Mouse (Mus musculus): Measurements from ENCODE around the gene 1700013G24Rik. TPM values are rescaled to one million over a fixed set of nuclear protein-coding genes. Genes with fewer than 3 reads are reported as not detected.

1700013G24Rik gene
- polyA plus RNA-seq, 1 experiment from 2014 or later = not detected

DNA sequence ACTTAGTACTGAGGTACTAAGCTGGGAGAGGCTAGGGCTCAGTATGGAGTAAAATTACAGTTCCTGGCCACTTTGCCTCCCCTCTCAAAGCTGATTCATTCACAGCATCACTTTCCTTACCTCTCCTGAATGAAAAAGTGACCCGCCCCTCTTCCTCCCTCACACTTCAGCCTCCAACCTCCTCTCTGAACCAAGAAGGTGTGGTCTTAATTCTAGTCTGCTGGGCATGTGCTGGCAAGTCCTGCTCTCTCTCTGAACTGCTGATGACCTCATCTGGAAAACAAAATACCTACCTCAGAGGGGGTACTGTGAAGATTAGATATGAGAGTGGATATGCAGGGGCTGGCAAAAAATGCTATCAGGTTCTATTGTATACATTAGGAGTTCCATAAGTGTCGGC lies 4.0 kb upstream of the 1700013G24Rik start:
- Histone ChIP-seq H3K9me3 (ENCODE audit: control insufficient read depth, low read length) (no peaks in the 10 kb centered on the region), H3K36me3 (ENCODE audit: control insufficient read depth, insufficient read depth, low read length) (no peaks in the 10 kb centered on the region), H3K27me3 (replicated peaks; ENCODE audit: control insufficient read depth, insufficient read depth, low read length) (no peaks in the 10 kb centered on the region), H3K4me1 (replicated peaks; ENCODE audit: control insufficient read depth, insufficient read depth, low read length) (peaks cover 24% of the 10 kb centered on the region), H3K27ac (ENCODE audit: low read depth, low read length) (no peak overlapping the region), H3K4me2 (no peak overlapping the region), H3K4me3 (ENCODE audit: low read depth, low read length) (no peak overlapping the region), H3K9ac (ENCODE audit: low read depth, low read length) (no peak overlapping the region)
- no peak for DNase-seq (ENCODE audit: low spot score)
- ATAC-seq (replicated peaks; ENCODE audit: low FRiP score) = no peak
- WGBS = 47% methylated on average over 2 of the region's 2 CpGs

DNA sequence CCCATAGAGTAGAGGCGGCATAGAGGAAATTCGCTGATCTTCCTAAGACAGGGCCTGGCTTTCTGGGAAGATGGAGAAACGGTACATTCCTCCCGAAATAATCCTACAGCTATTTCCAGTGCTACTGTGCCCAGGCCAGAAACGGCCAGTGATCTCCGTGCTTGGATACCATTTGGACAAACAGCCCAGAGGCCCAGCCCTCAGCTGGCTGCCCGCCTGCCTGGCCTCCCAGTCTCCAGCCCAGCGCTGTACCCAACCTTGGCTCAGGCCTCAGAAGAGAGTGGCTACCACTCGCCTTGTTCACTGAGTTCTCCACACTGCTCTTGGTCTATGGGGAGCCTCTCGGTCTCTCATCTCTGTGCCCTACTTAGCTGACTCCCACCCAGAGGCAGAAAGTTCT lies 3.4 kb upstream of the 1700013G24Rik start:
- no peak overlapping the region for H3K4me3 ChIP-seq (ENCODE audit: low read depth, low read length)
- DNase-seq (ENCODE audit: low spot score) (no peak), ATAC-seq (replicated peaks; ENCODE audit: low FRiP score) (no peak)
- H3K27me3 ChIP-seq (replicated peaks; ENCODE audit: control insufficient read depth, insufficient read depth, low read length) = no peaks in the 10 kb centered on the region
- no peaks in the 10 kb centered on the region for H3K9me3 ChIP-seq (ENCODE audit: control insufficient read depth, low read length)
- peaks cover 24% of the 10 kb centered on the region for H3K4me1 ChIP-seq (replicated peaks; ENCODE audit: control insufficient read depth, insufficient read depth, low read length)
- no peak overlapping the region for H3K9ac ChIP-seq (ENCODE audit: low read depth, low read length)
- H3K4me2 ChIP-seq = no peak overlapping the region
- WGBS = 81% methylated on average over 10 of the region's 10 CpGs
- H3K27ac ChIP-seq (ENCODE audit: low read depth, low read length) = no peak overlapping the region
- no peaks in the 10 kb centered on the region for H3K36me3 ChIP-seq (ENCODE audit: control insufficient read depth, insufficient read depth, low read length)

DNA sequence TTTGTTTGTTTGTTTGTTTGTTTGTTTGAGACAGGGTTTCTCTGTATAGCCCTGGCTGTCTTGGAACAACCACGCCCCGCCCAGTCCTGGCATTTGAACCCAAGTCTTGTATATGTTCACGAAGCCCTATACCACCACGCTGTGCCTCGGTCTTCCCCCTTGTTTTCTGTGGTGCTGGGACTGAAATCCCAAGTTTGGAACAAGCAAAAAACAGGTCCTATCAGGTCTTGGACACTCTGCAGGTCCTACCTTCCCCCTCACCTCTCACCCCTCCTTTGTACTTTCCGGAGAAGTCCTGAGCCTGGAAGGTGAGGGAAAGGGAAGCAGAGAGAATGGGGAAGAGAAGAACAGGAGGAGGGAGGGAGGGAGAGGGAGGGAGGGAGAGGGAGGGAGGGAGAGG lies 894 bp upstream of the 1700013G24Rik start:
- Histone ChIP-seq H3K9ac (ENCODE audit: low read depth, low read length) (no peak overlapping the region), H3K4me3 (ENCODE audit: low read depth, low read length) (no peak overlapping the region), H3K4me2 (no peak overlapping the region), H3K9me3 (ENCODE audit: control insufficient read depth, low read length) (no peaks in the 10 kb centered on the region), H3K4me1 (replicated peaks; ENCODE audit: control insufficient read depth, insufficient read depth, low read length) (peaks cover 30% of the 10 kb centered on the region), H3K27ac (ENCODE audit: low read depth, low read length) (no peak overlapping the region), H3K36me3 (ENCODE audit: control insufficient read depth, insufficient read depth, low read length) (no peaks in the 10 kb centered on the region), H3K27me3 (replicated peaks; ENCODE audit: control insufficient read depth, insufficient read depth, low read length) (no peaks in the 10 kb centered on the region)
- DNase-seq (ENCODE audit: low spot score) (no peak), ATAC-seq (replicated peaks; ENCODE audit: low FRiP score) (no peak)
- 90% methylated on average over 6 of the region's 6 CpGs for WGBS

DNA sequence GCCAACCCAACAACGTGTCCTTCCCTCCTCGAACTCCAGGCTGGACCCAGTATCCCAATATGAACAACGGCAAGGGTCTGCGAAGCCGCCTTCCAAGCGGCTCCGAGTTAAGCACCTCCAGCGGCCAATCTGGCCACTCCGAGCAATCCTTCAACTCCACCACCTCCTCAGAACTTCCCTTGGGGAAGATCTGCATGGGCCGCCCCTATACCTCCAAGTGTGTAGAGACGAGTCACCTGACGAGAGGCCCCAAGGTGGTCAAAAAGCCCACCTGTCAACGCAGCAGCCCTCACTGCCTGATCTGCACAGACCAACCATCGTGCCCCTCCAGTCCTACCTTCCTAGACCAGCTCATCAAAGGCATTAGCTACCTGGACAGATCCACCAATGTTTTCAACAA lies 1.5 kb downstream of the 1700013G24Rik start:
- ATAC-seq (replicated peaks; ENCODE audit: low FRiP score) = no peak
- 82% methylated on average over 14 of the region's 14 CpGs for WGBS

DNA sequence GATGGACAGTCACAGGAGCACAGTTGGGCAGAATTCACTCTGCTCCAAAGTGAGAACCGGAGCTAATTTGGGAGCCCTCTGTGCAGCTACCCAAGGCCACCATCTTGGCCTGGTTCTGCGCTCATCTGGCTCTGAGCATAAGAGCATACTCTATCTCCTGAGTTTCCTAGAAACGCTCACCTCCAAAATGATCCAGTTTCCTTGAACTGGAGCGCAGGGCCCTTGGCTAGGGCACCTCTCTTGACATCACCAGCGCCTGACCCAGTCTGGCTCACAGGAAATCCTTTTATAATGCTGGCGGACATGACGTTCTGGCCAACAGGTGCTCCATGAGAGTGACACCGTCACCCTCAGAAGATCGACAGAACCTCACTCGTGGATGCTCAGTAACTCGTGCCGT lies 3.5 kb downstream of the 1700013G24Rik start:
- ATAC-seq (replicated peaks; ENCODE audit: low FRiP score) = no peak
- no peak overlapping the region for H3K9ac ChIP-seq (ENCODE audit: low read depth, low read length)
- no peak overlapping the region for H3K4me2 ChIP-seq
- H3K4me3 ChIP-seq (ENCODE audit: low read depth, low read length) = no peak overlapping the region
- H3K4me1 ChIP-seq (replicated peaks; ENCODE audit: control insufficient read depth, insufficient read depth, low read length) = peaks cover 11% of the 10 kb centered on the region
- H3K36me3 ChIP-seq (ENCODE audit: control insufficient read depth, insufficient read depth, low read length) = no peaks in the 10 kb centered on the region
- no peak for DNase-seq (ENCODE audit: low spot score)
- WGBS = 84% methylated on average over 12 of the region's 12 CpGs
- no peak overlapping the region for H3K27ac ChIP-seq (ENCODE audit: low read depth, low read length)
- H3K27me3 ChIP-seq (replicated peaks; ENCODE audit: control insufficient read depth, insufficient read depth, low read length) = no peaks in the 10 kb centered on the region
- H3K9me3 ChIP-seq (ENCODE audit: control insufficient read depth, low read length) = no peaks in the 10 kb centered on the region

More for the DNA sequence above, 1.5 kb downstream of the 1700013G24Rik start:
- no peak overlapping the region for H3K9ac ChIP-seq (ENCODE audit: low read depth, low read length)
- no peak overlapping the region for H3K27ac ChIP-seq (ENCODE audit: low read depth, low read length)
- H3K4me1 ChIP-seq (replicated peaks; ENCODE audit: control insufficient read depth, insufficient read depth, low read length) = peaks cover 16% of the 10 kb centered on the region
- H3K4me2 ChIP-seq = no peak overlapping the region
- no peak for DNase-seq (ENCODE audit: low spot score)
- H3K9me3 ChIP-seq (ENCODE audit: control insufficient read depth, low read length) = no peaks in the 10 kb centered on the region
- H3K27me3 ChIP-seq (replicated peaks; ENCODE audit: control insufficient read depth, insufficient read depth, low read length) = no peaks in the 10 kb centered on the region
- H3K36me3 ChIP-seq (ENCODE audit: control insufficient read depth, insufficient read depth, low read length) = no peaks in the 10 kb centered on the region
- no peak overlapping the region for H3K4me3 ChIP-seq (ENCODE audit: low read depth, low read length)

DNA sequence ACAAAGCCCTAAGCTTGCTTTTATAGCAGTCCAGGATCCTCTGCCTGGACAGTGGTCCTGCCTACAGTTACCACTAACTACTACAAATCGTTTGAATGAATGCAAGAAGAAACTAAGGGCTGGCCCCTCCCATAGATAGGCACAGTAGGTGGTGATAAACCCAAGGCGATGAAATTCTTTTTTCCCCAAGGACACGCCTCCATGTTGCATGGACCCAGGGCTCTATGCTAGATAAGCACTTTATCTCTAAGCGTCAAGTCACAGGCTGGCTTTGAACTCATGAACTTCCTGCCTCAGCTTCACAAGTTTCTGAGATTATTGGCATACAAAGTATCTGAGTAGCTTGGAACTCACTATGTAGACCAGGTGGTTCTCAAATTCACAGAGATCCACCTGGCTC lies 4.2 kb downstream of the 1700013G24Rik start:
- H3K36me3 ChIP-seq (ENCODE audit: control insufficient read depth, insufficient read depth, low read length) = no peaks in the 10 kb centered on the region
- peaks cover 11% of the 10 kb centered on the region for H3K4me1 ChIP-seq (replicated peaks; ENCODE audit: control insufficient read depth, insufficient read depth, low read length)
- no peak overlapping the region for H3K4me3 ChIP-seq (ENCODE audit: low read depth, low read length)
- H3K27ac ChIP-seq (ENCODE audit: low read depth, low read length) = no peak overlapping the region
- H3K9ac ChIP-seq (ENCODE audit: low read depth, low read length) = no peak overlapping the region
- WGBS = 28% methylated on average over 4 of the region's 4 CpGs
- H3K27me3 ChIP-seq (replicated peaks; ENCODE audit: control insufficient read depth, insufficient read depth, low read length) = no peaks in the 10 kb centered on the region
- DNase-seq (ENCODE audit: low spot score) (no peak), ATAC-seq (replicated peaks; ENCODE audit: low FRiP score) (peak; percentile 77)
- H3K9me3 ChIP-seq (ENCODE audit: control insufficient read depth, low read length) = no peaks in the 10 kb centered on the region
- peak overlapping the region; percentile 12; the same call in 1 of the 2 replicates for H3K4me2 ChIP-seq

DNA sequence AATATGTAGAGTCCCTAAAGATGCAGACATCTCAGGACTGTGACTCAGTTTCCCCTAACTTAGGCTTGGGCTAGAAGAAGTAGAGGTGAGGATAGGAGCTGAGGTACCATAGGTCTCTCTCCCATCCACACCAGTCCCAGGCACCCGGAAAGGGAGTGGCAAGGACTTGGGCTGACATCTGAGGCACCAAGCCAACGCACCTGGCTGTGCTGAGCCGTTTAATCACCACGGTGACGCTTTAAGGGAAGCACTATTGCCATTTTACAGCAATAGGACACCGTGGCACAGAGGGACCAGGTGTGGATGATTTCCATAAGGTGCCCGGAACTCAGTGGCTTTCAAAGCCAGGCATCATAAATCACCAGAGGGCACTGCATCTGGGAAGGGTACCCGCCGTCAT lies 5.2 kb downstream of the 1700013G24Rik start:
- Histone ChIP-seq H3K4me2 (no peak overlapping the region), H3K9me3 (ENCODE audit: control insufficient read depth, low read length) (no peaks in the 10 kb centered on the region), H3K36me3 (ENCODE audit: control insufficient read depth, insufficient read depth, low read length) (no peaks in the 10 kb centered on the region), H3K4me3 (ENCODE audit: low read depth, low read length) (no peak overlapping the region), H3K9ac (ENCODE audit: low read depth, low read length) (no peak overlapping the region), H3K27ac (ENCODE audit: low read depth, low read length) (no peak overlapping the region), H3K4me1 (replicated peaks; ENCODE audit: control insufficient read depth, insufficient read depth, low read length) (peaks cover 11% of the 10 kb centered on the region), H3K27me3 (replicated peaks; ENCODE audit: control insufficient read depth, insufficient read depth, low read length) (no peaks in the 10 kb centered on the region)
- ATAC-seq (replicated peaks; ENCODE audit: low FRiP score) = no peak
- no peak for DNase-seq (ENCODE audit: low spot score)
- WGBS = 78% methylated on average over 9 of the region's 9 CpGs

DNA sequence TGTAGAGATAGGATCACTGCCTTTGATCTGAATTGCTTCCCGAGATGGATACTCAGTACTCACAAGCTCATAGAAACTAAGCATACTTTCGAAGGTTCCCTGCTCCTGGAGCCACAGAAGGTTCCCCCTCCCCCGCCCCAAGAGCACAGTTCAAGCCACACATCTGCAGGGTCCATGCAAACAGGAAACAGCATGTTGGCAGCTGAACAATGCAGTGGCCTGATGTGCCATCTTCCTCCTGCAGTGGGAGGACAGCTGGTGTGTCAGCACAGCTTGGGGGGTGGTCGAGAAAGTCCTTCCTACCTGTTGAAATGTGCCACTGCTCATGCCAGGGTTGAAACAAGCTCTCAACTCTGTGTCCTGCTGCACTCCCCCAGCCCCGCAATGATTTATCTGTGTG lies 5.8 kb downstream of the 1700013G24Rik start:
- H3K4me3 ChIP-seq (ENCODE audit: low read depth, low read length) = no peak overlapping the region
- DNase-seq (ENCODE audit: low spot score) = no peak
- H3K27me3 ChIP-seq (replicated peaks; ENCODE audit: control insufficient read depth, insufficient read depth, low read length) = no peaks in the 10 kb centered on the region
- no peaks in the 10 kb centered on the region for H3K36me3 ChIP-seq (ENCODE audit: control insufficient read depth, insufficient read depth, low read length)
- H3K4me1 ChIP-seq (replicated peaks; ENCODE audit: control insufficient read depth, insufficient read depth, low read length) = peaks cover 11% of the 10 kb centered on the region
- H3K9ac ChIP-seq (ENCODE audit: low read depth, low read length) = no peak overlapping the region
- no peaks in the 10 kb centered on the region for H3K9me3 ChIP-seq (ENCODE audit: control insufficient read depth, low read length)
- 39% methylated on average over 5 of the region's 5 CpGs for WGBS
- no peak for ATAC-seq (replicated peaks; ENCODE audit: low FRiP score)
- H3K4me2 ChIP-seq = no peak overlapping the region
- no peak overlapping the region for H3K27ac ChIP-seq (ENCODE audit: low read depth, low read length)

DNA sequence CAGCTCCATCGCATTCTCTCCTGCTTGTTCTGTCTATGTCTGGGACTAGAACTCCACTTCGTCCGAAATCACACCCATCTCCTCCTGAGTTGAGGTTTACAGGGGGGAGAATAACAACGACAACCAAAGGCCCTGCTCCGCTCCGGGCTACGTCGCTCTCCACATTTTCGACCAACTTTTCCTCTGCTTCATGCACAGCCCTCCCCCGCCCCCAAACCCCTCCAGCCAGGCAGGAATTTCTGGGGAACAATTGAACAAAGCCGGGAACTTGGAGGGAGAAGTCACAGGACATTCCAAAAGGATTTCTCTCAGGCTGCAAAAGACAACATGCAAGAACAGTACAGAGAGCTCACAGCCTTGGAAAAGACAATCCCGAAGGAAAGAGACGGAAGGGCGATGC lies 7.6 kb downstream of the 1700013G24Rik start:
- no peak overlapping the region for H3K4me2 ChIP-seq

More for the DNA sequence above, 7.6 kb downstream of the 1700013G24Rik start:
- no peaks in the 10 kb centered on the region for H3K36me3 ChIP-seq (ENCODE audit: control insufficient read depth, insufficient read depth, low read length)
- no peak overlapping the region for H3K27ac ChIP-seq (ENCODE audit: low read depth, low read length)
- no peaks in the 10 kb centered on the region for H3K9me3 ChIP-seq (ENCODE audit: control insufficient read depth, low read length)
- peaks cover 11% of the 10 kb centered on the region for H3K4me1 ChIP-seq (replicated peaks; ENCODE audit: control insufficient read depth, insufficient read depth, low read length)
- ATAC-seq (replicated peaks; ENCODE audit: low FRiP score) (no peak), DNase-seq (ENCODE audit: low spot score) (no peak)
- H3K4me3 ChIP-seq (ENCODE audit: low read depth, low read length) = no peak overlapping the region
- no peak overlapping the region for H3K9ac ChIP-seq (ENCODE audit: low read depth, low read length)
- no peaks in the 10 kb centered on the region for H3K27me3 ChIP-seq (replicated peaks; ENCODE audit: control insufficient read depth, insufficient read depth, low read length)
- WGBS = 83% methylated on average over 14 of the region's 14 CpGs
